Mouse (Mus musculus): ENCODE data around the gene Actg1. TPM values are rescaled to one million over a fixed set of nuclear protein-coding genes. Genes with fewer than 3 reads are reported as not detected.
A peak's percentile ranks its signal among the peaks of the same experiment; 100 is the strongest.

Gene Actg1
- total RNA-seq (2021), result 100 to 1,000 TPM; 236 to 249 TPM
- long read RNA-seq, experiment 1, transcript Actg1-206 (7 exons, 1,189 nt), result minor isoform, 29 of 144 reads
- long read RNA-seq, experiment 1, transcript Actg1-202 (6 exons, 1,952 nt), result major isoform, 59 of 144 reads
- long read RNA-seq, experiment 1, partial matches to known transcripts, result 26 of 144 reads
- long read RNA-seq, experiment 1, other reads (novel, unspliced or antisense), result 29 of 144 reads
- long read RNA-seq, experiment 2, transcript Actg1-202 (6 exons, 1,952 nt), result major isoform, 91 of 175 reads
- long read RNA-seq, experiment 2, transcript Actg1-206 (7 exons, 1,189 nt), result minor isoform, 36 of 175 reads
- long read RNA-seq, experiment 2, partial matches to known transcripts, result 20 of 175 reads
- long read RNA-seq, experiment 2, other reads (novel, unspliced or antisense), result 24 of 175 reads

DNA sequence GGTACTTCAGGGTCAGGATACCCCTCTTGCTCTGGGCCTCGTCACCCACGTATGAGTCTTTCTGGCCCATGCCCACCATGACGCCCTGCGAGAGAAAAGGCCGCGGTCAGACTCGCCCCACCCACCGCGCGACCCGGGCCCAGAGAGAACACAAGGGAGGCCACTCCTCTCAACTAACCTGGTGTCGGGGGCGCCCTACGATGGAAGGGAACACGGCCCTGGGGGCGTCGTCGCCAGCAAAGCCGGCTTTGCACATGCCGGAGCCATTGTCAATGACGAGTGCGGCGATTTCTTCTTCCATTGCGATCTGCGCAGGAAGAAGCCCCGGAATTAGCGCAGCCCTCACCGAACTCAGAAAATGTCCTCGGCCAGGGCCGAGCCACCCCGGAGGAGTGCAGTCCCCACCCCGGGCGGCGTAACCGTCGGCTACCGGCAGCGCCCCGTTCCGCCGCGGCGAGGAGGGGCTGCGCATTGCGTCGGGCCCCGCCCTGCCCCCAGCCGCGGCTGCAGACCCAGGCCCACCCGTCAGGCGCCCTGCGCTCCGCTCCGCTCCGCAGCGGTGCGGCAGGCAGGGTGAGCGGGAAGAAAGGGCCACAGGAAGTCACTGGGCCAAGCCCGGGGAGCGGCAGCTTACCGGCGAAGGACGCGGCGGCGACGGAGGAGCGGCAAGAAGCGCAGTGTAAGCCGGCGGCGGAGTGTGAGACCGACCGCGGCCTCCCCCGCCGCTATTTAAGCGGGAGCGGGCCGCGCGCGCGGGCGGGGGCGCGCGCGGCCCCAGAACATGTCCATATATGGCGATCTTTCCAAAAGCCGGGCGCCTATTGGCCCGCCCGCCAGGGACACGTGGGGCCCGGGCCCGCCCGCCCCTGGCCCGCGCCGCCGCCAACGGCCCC lies at the start of gene Actg1:
TSS of gene Actg1 (minus strand) at position 752 of the 893 bp plus-strand sequence.
- DNase-seq, result peak; percentile 90

DNA sequence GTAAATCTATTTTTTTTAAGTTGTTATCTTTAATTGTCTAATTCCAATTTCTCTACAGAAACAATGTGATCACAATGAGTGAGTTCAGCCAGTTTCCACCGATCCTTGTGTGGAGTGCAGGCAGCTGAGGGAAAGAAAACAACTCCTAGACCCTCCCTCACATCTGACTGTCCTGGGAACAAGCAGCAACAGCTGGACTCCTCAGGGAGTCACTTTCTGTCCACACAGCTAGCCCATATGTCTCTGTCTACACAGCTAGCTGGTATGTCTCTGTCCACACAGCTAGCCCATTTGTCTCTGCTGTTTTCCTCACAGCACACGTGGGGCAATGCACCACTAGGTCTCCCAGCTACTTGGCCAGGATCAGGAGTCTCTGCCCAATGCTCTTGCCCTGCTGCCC lies 49.3 kb upstream of the Actg1 start:
- no peak for DNase-seq

DNA sequence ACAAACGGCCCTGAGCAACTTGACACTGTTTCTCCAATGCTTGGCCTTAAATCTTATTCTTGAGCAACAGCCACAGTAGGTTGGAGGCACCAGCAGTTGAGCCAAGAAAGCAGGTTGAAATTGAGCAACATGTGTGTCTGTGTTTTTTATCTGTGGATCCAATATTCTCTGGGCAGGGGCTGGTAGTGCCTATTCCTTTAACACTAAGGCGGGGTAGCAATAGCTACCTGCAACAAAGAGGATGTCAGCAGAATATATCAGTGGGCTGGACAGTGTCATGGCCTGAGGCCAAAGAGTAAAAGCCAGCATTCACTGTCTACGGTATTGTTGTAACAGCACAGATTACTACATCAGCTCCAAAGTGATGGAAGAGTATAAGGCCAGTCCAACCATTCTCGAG lies 47.3 kb upstream of the Actg1 start:
- DNase-seq, result no peak

DNA sequence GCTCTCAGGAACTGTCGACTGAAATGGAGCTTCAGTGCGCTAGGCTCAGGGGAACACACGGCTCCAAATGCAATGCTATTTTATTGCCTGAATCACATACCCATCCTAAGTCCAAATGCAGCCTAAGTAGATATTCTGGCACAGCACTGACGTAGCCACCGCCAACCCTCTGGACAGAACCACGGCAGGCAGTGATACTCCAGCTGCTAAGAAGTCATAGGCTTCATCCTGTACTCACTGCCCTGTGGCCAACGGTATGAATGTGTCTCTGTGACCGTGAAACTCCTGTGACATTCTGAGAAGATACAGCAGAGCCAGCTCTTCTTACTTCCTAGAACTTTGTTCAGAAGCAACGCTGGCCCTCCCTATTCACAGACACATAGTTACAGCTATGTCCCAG lies 40.2 kb upstream of the Actg1 start:
- peak; percentile 60 for DNase-seq

DNA sequence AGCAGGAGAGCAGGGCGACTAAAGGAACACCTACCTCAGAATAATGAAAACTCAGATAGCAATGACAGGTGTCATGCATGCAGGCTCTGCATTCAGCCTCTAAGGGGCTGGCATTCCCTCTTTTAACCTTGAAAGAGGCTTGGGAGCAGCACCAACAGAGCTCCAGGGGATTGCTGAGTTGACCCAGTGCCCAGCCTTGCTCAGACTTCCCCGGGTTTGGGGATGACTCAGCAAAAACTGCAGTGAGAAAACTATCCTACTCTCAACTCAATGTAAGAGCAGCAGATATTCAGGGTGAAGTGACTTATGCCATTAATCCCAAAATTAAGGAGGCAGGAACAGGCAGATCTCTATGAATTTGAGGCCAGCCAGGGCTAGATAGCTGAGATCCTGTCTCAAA lies 38.8 kb upstream of the Actg1 start:
- DNase-seq, result no peak

DNA sequence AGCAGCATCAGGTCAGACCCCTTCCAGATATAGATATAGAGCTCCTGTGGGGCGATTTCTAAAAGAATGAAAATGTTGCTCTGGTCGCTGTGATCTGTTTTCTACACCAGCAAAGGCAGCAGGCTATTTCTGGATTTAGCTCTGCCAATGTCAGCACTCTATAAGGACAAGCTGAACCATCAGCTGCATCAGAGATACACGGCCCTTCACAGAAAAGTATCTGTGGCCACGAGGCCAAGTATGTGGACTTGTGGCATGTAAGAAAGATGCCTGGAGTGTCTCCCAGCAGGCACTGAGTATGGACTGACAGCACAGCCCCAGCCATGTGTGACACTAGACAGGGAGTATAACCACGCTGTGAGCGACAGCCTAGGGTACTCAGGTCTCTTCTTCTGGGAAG lies 38.3 kb upstream of the Actg1 start:
- peak; percentile 70 for DNase-seq

DNA sequence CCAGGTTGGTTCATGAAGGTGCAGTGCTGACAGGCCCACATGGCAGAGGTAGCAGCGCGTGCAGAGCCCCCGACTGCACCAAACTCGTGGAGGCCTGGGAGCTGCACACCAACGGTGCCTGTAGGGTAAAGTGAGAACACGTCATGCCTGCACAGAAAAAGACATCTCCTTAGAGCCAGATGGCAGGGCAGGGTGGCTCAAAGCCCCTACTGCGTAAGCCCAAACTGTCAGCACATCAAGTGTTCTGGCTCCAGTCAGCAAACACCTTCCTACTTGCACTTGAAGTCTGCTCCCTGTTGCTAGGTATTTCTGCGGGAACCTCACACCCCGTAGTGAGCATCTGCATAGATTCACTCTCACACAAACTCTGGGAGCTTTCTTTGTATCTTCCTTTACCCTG lies 34.2 kb upstream of the Actg1 start:
- DNase-seq, result no peak

DNA sequence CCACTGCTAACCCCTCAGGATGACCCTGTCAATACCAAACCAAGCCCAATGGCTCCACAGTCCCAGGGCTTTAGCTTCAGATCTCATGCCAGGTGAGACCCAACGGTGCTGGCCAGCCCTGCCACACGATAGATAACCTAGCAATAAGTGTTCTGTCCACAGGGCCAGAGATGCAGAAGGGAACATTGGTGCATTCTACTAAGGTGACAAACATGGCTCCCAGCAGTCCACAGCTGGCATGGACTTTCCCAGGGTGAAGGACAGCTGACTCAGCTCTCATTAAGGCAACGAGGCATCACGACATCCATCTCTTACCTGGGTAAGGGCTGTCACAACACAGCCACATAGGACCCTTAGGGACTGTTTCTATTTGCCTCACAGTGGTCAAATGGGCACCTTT lies 32.8 kb upstream of the Actg1 start:
- no peak for DNase-seq

DNA sequence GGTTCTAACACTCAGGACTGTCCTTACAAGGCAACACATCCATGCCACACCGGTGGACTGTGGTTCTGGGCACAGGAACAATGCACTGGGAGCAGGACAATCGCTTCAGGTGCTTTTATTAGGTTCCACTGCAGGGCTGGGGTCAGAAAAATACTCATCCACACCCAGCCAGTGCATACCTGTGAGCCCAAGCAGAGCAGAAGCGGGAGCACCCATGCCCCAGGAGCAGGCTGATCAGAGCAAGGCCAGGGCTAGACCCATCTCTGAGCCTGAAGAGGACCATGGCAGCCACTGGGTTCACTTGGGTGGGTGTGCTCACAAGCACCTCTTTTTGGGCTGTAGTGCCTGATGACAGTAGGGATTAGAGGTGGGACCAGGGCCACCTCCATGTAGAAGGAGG lies 31.9 kb upstream of the Actg1 start:
- DNase-seq, result no peak

DNA sequence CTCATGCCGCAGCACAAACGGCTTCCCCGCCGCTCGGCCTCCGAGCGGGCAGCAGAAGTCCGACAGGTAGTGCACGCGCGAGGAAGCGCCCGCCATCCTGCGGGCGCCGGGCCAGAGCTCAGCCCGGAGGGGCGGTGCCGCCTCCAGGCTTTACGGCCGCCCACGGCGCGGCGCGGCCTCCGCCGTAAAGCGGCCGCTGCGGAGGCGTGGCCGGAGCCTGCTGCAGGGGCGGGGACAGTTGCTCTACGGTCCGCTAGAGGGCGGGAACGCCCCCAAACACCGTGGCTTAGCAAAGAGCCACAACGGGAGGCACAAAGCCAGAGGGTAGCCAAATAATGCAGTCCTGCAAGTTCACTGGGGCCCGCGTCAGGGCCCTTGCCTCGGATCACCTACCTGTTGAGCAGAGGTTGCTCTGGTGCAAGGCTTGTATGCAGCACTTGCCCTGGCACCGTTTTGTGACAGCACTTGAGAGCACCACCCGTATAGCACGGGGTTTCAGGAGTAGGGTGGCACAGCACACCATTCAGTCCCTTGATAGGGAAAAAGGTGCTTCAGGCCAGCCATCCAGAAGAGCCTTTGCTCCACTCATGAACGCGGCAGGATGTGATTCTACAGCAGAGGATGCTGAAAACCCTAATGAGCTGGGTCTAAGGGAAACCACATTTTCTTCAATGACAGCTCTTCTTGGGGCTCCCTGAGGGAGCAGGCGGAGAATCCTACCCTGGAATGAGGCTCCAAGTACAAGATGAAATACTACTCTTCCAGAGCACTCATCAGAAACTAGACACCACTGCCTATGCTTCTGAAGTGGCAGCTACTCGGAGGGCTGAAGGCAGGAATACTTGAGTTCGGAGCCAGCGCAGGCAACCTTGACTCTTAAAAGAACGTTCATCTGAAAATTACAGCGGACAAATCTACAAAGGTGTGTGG lies 30.5 kb upstream of the Actg1 start, which contains the start of gene Faap100:
TSS of gene Faap100 (minus strand) at position 154 of the 930 bp plus-strand sequence.
- peak; percentile 92 for DNase-seq

DNA sequence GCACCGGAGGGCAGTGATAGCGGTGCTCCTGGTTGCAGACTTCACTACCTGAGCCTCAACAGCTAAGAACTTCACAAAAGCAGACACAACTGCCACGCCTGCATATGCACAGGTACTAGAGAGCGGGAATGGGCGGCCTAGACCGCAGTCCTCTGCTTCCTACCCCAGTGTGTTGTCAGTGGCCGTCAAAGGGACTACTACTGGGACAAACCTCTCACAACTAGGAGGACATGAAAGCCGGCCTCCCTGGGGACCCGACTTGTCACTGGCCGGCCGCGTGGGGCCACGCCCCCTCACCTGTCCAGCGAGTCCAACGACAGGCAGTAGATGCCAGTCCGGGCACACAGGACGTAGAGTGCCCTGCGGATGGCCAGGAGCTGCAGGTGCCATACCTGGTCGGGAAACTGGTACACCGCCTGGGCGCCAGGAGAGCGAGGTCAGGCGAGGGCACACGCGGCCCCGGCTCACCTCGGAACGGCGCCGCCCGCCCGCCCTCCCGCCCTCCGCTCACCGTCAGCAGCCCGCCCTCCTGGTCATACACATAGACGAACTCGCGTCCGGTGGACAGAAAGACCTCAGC lies 29.8 kb upstream of the Actg1 start:
- DNase-seq, result peak; percentile 70

DNA sequence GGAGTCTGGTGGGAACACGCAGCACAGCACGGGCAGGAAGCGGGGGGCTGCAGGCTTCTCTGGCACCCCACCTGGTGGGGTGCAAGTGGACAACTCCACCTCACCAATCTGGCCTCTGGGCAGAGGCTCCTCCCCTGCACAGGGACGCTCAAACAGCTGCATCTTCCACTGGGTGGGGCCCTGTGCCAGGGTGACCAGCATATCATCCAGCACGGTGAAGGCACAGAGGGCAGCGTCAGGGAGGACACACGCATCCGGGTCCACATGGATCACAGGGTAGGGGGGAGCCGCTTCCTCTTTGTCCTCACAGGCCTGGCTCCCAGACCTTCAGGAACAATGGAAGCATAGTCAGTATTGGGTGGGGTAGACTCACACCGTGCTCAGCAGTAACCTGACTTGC lies 29.0 kb upstream of the Actg1 start:
- DNase-seq, result no peak

DNA sequence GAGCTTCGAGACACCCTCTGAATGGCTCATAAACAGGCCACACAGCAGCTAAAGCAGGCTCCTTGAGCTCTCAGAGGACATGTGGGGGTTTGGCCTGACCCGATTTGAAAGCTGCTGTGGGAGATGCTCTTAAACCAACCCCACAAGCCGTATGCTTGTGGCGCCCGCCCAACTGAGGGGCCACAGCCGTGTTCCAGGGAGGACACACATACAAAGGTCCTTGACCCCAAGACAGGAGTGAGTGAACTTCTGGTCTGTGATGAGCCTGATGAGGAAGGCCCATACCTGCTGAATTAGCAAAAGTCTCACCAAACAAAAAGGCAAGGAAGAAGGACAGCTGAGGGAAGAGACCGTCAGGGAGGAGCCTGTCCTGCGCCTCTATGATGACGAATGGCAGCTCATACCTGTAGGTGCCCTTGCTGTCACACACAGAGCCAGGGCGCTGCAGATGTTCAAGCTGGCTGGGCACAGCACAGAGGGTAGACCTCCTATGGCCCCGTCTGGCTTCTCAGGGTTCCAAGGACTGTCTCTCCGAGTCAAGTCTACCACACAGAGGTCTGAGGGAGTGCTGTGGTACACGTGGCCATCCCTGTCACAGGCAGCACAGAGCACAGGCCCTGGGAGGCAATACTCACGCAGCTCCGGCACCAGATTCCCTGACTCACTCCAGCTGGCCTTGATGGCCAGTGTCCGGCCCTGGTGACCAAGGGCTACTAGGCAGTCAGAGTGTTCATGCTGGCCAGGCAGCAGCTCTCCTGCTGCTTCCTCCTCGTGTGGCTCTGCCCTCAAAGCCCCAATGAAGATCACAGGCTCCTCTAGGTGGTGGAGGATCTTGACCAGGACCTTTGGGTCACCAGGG lies 28.2 kb upstream of the Actg1 start:
- no peak for DNase-seq

DNA sequence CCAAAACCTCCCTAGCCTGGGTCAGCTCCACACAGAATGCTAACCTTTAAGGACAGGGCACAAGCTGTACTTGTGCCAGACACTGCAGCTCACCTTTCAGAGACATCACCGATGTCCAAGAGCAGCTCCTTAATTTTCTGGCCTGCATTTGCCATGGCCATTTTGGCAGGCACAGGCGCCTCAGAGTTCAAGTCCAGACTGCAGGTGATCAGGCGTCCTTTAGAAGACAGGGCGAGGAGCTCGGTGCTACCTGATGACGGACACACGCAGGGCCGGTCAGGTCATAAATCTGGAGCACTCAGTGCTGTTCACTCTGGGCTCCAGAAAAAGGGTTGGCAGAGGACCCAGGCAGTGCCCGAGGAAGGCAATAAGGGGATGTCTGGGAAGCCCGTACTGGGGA lies 27.0 kb upstream of the Actg1 start:
- peak; percentile 59 for DNase-seq

DNA sequence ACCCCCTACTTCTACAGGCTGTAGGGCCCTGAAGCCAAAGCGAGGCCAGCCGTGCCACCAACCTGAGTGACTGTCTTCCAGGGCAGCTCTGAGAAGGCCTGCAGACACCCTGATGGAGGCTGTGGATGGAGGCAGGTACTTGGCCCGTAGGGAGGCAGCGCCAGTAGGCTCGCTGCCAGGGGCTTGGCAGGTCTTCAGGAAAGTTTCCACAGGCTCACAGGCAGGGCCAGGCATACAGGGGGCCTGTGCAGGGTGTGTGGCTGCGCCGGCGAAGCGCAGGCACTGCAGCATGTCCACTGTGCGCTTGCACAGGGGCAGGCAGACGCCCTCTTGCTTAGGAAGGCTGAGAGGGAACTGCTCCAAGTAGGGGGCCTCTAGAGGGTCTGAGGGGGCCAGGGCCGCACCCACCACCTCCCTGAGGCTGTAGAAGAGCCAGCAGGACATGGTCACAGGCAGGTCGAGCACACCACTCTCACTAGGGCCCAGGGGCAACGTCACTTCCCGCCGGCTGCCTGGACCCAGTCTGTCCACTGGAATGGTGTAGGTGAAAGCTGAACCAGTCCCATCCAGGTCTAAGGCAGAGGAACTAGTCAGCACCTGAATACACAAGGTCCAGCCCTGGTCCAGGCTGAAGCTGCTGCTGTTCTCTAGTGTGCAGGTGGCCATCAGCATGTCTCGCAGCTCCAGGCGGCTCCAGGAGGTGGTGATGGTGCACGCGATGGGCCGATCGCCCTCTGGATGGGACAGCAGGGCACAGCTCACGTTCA lies 25.7 kb upstream of the Actg1 start:
- DNase-seq, result peak; percentile 68

DNA sequence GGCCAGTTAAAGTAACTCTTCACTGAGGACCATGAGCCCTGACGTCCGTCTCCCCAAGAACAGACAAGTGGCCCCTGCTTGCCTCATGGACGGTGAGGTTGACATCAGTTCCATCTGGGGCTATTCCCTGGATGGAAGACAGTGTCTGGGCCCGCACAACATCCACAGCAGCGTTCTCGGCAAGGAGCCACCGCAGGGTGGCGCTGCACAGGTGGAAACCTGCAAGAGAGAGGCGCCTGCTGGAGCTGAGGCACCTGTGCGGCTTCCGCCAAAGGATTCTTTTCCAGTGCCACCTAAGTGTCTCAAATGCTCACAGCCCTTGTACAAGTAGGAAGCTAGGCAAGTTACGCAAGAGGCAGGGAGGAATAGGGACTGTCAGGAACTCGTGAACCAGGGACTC lies 24.7 kb upstream of the Actg1 start:
- no peak for DNase-seq

DNA sequence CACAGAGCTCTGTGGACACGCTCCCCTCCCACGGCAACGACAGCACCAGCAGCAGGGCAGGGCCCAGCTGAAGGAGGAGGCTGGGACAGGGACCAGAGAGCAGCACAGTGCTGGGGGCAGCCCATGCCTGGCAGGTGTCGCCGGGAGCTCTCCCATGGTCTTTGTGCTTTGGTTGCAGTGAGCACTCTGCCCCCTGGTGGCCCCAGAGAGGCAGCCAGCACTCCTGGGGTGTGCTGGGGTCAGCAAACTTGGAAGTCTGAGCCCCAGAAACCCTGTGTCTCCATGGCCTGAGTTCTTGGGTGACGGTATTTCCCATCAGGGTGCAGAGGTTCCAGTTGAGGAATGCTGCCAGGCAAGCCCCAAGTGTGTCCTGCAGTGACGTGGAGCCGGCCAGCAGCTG lies 21.3 kb upstream of the Actg1 start:
- DNase-seq, result peak; percentile 62

DNA sequence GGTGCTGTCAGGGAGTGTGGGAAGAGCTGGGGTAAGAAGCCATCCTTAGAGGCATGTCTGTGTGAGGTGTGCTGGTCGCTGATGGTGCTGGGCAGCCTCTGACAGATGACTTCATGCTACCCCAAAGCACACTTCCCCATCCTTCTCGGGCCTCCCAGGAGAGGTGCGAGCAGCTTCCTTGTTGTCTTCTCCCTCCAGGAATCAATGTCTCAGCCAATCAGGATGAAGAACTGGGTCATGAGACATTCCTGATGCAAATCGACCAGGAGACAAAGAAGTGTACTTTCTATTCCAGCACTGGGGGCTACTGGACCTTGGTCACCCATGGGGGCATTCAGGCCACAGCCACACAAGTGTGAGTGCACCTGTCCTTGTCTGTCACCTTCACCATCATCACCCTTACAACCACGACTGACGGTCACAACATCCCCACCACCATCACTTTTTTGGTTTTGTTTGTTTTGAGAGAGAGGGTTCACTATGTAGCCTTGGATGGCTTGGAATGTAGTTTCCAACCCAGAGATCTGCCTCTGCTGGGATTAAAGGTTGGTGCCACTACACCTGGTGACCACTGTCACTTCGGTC lies 18.2 kb upstream of the Actg1 start:
- no peak for DNase-seq

DNA sequence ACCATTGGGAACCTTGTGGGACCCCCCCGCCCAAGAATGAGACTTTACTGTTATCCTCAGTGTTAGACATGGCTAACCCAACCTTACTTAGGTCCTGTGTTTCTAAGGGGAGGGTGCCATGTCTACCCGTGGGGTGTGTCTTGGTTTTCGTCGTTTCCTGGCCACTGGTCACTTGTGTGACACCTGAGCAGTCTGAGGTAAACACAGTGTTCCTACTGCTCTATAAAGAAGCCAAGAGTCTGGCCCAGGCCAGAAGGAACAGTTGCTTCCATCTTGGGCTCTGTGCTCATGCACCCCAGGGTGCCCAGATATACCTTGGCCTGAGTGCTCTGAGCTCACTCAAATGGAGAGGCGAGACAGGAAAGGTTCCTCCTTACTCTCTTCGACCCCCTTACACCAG lies 14.5 kb upstream of the Actg1 start:
- DNase-seq, result peak; percentile 6

DNA sequence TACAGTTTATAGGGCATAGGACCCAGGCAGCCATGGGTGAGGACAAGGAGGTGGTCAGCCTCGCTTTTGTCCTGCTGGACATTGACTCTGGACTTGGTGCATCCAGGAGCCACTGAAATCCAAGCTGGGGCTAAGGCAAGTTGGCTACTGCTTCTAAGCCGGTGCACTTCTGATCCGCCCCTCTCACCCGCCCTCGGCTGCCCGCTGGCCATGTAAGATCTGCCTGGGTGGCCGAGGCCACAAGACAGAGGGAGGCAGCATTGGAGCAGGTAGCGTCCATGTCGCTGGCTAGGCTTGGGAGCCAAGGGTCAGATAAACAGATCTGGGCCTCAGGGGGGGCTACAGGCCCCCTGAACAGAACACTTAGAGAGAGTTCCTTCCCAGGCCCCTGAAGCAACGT lies 13.0 kb upstream of the Actg1 start, which contains the start of gene Fscn2:
TSS of gene Fscn2 (plus strand) at position 240 of the 400 bp plus-strand sequence.
- peak; percentile 7 for DNase-seq
